Mouse (Mus musculus) midbrain, embryonic 10.5 days (tissue): ENCODE measurements around the gene Apoa1. TPM values are rescaled to one million over a fixed set of nuclear protein-coding genes. Genes with fewer than 3 reads are reported as not detected.

Source experiments
- DNase-seq: peaks from one replicate; pipeline ENCODE4 v3.0.0-alpha.2; 2017; ENCODE audit warnings: low spot score
- H3K27ac ChIP-seq: fragments of 300-500 bp; sonication (generic); replicated peaks from 2 replicates; pipeline ENCODE4 v1.5.1; 2016; ENCODE audit warnings: mild to moderate bottlenecking
- H3K27me3 ChIP-seq: fragments of 300-500 bp; sonication (generic); 2 replicates; pipeline ENCODE4 v1.6.1; 2016; ENCODE audit warnings: low read depth, mild to moderate bottlenecking; ENCODE audit not compliant: poor library complexity, severe bottlenecking
- H3K36me3 ChIP-seq: fragments of 300-500 bp; sonication (generic); 2 replicates; pipeline ENCODE4 v1.6.1; 2016; ENCODE audit warnings: mild to moderate bottlenecking, moderate library complexity
- H3K4me1 ChIP-seq: fragments of 300-500 bp; sonication (generic); 2 replicates; pipeline ENCODE4 v1.6.1; 2016
- H3K4me3 ChIP-seq: fragments of 300-500 bp; sonication (generic); 2 replicates; pipeline ENCODE4 v1.5.1; 2016; ENCODE audit warnings: mild to moderate bottlenecking, moderate library complexity
- H3K9me3 ChIP-seq: fragments of 300-500 bp; sonication (generic); replicated peaks from 2 replicates; pipeline ENCODE4 v1.6.1; 2016; ENCODE audit warnings: mild to moderate bottlenecking
- WGBS: fragments of 180-500 bp; shearing (Covaris S2); methylation state at CpG from one replicate; pipeline ENCODE4 v1.1.7; 2016; 5-methylcytosine and 5-hydroxymethylcytosine counted together
- polyA plus RNA-seq: library from polyadenylated mRNA; unstranded; fragments of >200 nt; fragmentation: Nextera tagmentation; extraction: Ambion mirVana; gene quantifications from 2 replicates; pipeline ENCODE4 v1.2.1, GENCODE M21; 2016

The Apoa1 gene
- polyA plus RNA-seq, 1 experiment from 2014 or later = 1.2 TPM

- Histone ChIP-seq H3K9me3 (no peaks in the 10 kb centered on the region), H3K27ac (no peak overlapping the region), H3K36me3 (peaks cover 65% of the 10 kb centered on the region), H3K4me1 (peaks cover 20% of the 10 kb centered on the region), H3K4me3 (no peak overlapping the region), H3K27me3 (no peaks in the 10 kb centered on the region)
- 83% methylated on average over 9 of the region's 9 CpGs for WGBS
- DNase-seq = no peak
Measured at GRCm38 (mm10) chr9:46218176-46218575, 10.2 kb upstream of the Apoa1 start.

- Histone ChIP-seq H3K36me3 (peaks cover 55% of the 10 kb centered on the region), H3K4me3 (no peak overlapping the region), H3K4me1 (no peaks in the 10 kb centered on the region), H3K27ac (no peak overlapping the region), H3K9me3 (no peaks in the 10 kb centered on the region), H3K27me3 (no peaks in the 10 kb centered on the region)
- no peak for DNase-seq
- WGBS = 92% methylated on average over 6 of the region's 6 CpGs
Measured at GRCm38 (mm10) chr9:46223090-46223489, 5.3 kb upstream of the Apoa1 start.

GRCm38 (mm10) chr9:46224101-46224500, 4.3 kb upstream of the Apoa1 start:
- Histone ChIP-seq H3K27ac (no peak overlapping the region), H3K4me1 (no peaks in the 10 kb centered on the region), H3K4me3 (no peak overlapping the region), H3K36me3 (peaks cover 51% of the 10 kb centered on the region), H3K9me3 (no peaks in the 10 kb centered on the region), H3K27me3 (0 out of 2 replicates have a peak, but pooled peaks cover 5% of the 10 kb centered on the region)
- WGBS = 91% methylated on average over 3 of the region's 3 CpGs
- DNase-seq = no peak

- H3K36me3 ChIP-seq = peaks cover 41% of the 10 kb centered on the region
- 66% methylated on average over 5 of the region's 5 CpGs for WGBS
- no peak for DNase-seq
- 0 out of 2 replicates have a peak, but pooled peaks cover 7% of the 10 kb centered on the region for H3K27me3 ChIP-seq
- no peak overlapping the region for H3K27ac ChIP-seq
- no peaks in the 10 kb centered on the region for H3K9me3 ChIP-seq
- H3K4me3 ChIP-seq = no peak overlapping the region
- H3K4me1 ChIP-seq = peaks cover 7% of the 10 kb centered on the region
Measured at GRCm38 (mm10) chr9:46224945-46225660, 3.3 kb upstream of the Apoa1 start.

GRCm38 (mm10) chr9:46227064-46227614, 1.2 kb upstream of the Apoa1 start:
- no peaks in the 10 kb centered on the region for H3K9me3 ChIP-seq
- no peak overlapping the region for H3K27ac ChIP-seq
- H3K27me3 ChIP-seq = peaks cover 27% of the 10 kb centered on the region
- peaks cover 15% of the 10 kb centered on the region for H3K4me1 ChIP-seq
- WGBS = 86% methylated on average over 3 of the region's 3 CpGs
- H3K4me3 ChIP-seq = no peak overlapping the region
- peaks cover 20% of the 10 kb centered on the region for H3K36me3 ChIP-seq
- no peak for DNase-seq

- DNase-seq = peak; percentile 84
- Histone ChIP-seq H3K4me3 (peak overlapping the region; percentile 63), H3K4me1 (peaks cover 15% of the 10 kb centered on the region), H3K9me3 (no peaks in the 10 kb centered on the region), H3K27me3 (peaks cover 32% of the 10 kb centered on the region), H3K36me3 (no peaks in the 10 kb centered on the region), H3K27ac (peak overlapping the region; percentile 83)
- 16% methylated on average over 37 of the region's 37 CpGs for WGBS
Measured at GRCm38 (mm10) chr9:46229573-46230449, 1.4 kb downstream of the Apoa1 start.

GRCm38 (mm10) chr9:46230450-46230975, 2.1 kb downstream of the Apoa1 start:
- Histone ChIP-seq H3K27me3 (peaks cover 32% of the 10 kb centered on the region), H3K27ac (peak overlapping the region; percentile 83), H3K4me1 (peaks cover 22% of the 10 kb centered on the region), H3K36me3 (no peaks in the 10 kb centered on the region), H3K4me3 (peak overlapping the region; percentile 63), H3K9me3 (no peaks in the 10 kb centered on the region)
- DNase-seq = peak; percentile 43
- 24% methylated on average over 13 of the region's 13 CpGs for WGBS

- DNase-seq = no peak
- WGBS = 89% methylated on average over 6 of the region's 6 CpGs
- no peak overlapping the region for H3K4me3 ChIP-seq
- no peak overlapping the region for H3K27ac ChIP-seq
- H3K4me1 ChIP-seq = peaks cover 17% of the 10 kb centered on the region
- H3K36me3 ChIP-seq = no peaks in the 10 kb centered on the region
- no peaks in the 10 kb centered on the region for H3K9me3 ChIP-seq
- H3K27me3 ChIP-seq = peaks cover 25% of the 10 kb centered on the region
Measured at GRCm38 (mm10) chr9:46235196-46235595, 6.8 kb downstream of the Apoa1 start.

- Histone ChIP-seq H3K36me3 (no peaks in the 10 kb centered on the region), H3K9me3 (no peaks in the 10 kb centered on the region), H3K27me3 (peaks cover 23% of the 10 kb centered on the region), H3K4me1 (peaks cover 15% of the 10 kb centered on the region), H3K4me3 (no peak within 1 kb of the TSS), H3K27ac (no peak within 1 kb of the TSS)
- DNase-seq = no peak
Measured at GRCm38 (mm10) chr9:46235596-46235648, 7.0 kb downstream of the Apoa1 start, which contains the start of gene Apoc3. Apoc3 (minus strand) TSS chr9:46235636.

- Histone ChIP-seq H3K9me3 (no peaks in the 10 kb centered on the region), H3K27ac (no peak overlapping the region), H3K4me3 (no peak overlapping the region), H3K36me3 (no peaks in the 10 kb centered on the region), H3K27me3 (peaks cover 20% of the 10 kb centered on the region), H3K4me1 (peaks cover 13% of the 10 kb centered on the region)
- no peak for DNase-seq
- 49% methylated on average over 4 of the region's 4 CpGs for WGBS
Measured at GRCm38 (mm10) chr9:46235649-46236048, 7.3 kb downstream of the Apoa1 start.

- Histone ChIP-seq H3K9me3 (no peaks in the 10 kb centered on the region), H3K36me3 (no peaks in the 10 kb centered on the region), H3K4me1 (peaks cover 13% of the 10 kb centered on the region), H3K27me3 (0 out of 2 replicates have a peak, but pooled peaks cover 9% of the 10 kb centered on the region), H3K27ac (no peak overlapping the region), H3K4me3 (no peak overlapping the region)
- no peak for DNase-seq
- WGBS = 87% methylated on average over 7 of the region's 7 CpGs
Measured at GRCm38 (mm10) chr9:46238850-46239249, 10.5 kb downstream of the Apoa1 start.

- WGBS = 66% methylated on average over 7 of the region's 7 CpGs
- H3K4me3 ChIP-seq = no peak within 1 kb of the TSS
Measured at GRCm38 (mm10) chr9:46240526-46241153, 12.3 kb downstream of the Apoa1 start, which contains the start of gene Apoa4. Apoa4 (plus strand) TSS chr9:46240696.

More at GRCm38 (mm10) chr9:46240526-46241153, 12.3 kb downstream of the Apoa1 start, which contains the start of gene Apoa4:
- Histone ChIP-seq H3K27ac (no peak within 1 kb of the TSS), H3K4me1 (peaks cover 5% of the 10 kb centered on the region; the same call in 1 of the 2 replicates), H3K27me3 (0 out of 2 replicates have a peak, but pooled peaks cover 9% of the 10 kb centered on the region), H3K36me3 (no peaks in the 10 kb centered on the region), H3K9me3 (no peaks in the 10 kb centered on the region)
- no peak for DNase-seq
